Mouse (Mus musculus) lung, postnatal 0 days (tissue): ENCODE results near the gene Slc9a5.

ENCODE experiments used
- CTCF ChIP-seq: IDR thresholded peaks from 2 replicates; pipeline ENCODE4 v1.5.1; 2016; ENCODE audit warnings: antibody characterized with exemption, mild to moderate bottlenecking
- EP300 ChIP-seq: IDR thresholded peaks from 2 replicates; pipeline ENCODE4 v1.6.1; 2016; ENCODE audit warnings: antibody characterized with exemption, mild to moderate bottlenecking, control low read depth

DNA sequence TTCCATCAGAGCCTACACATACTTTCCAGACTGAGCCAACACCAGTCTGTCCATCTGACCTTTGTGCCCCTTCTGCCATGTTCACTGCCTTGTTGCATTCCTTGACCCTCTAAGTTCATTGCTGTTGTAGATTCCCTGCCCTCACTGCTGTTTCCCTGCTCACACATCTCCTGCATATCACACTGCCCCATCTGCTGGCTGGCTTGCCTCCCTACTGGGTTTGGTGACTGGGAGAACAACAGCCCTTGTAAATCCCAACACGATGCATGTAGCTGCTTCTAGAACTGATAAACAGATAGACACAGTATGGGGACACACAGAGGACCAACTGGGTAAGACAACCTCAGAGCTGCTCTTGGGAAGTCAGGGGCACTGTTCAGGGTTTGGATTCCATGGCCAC, 36.9 kb upstream of the Slc9a5 start:
- TF ChIP-seq CTCF (no peak; the same call in 1 of the 2 replicates), EP300 (no peak)
